Mouse (Mus musculus) myocyte (in vitro differentiated cells): ENCODE data around the gene Ndufa3.

Experiments
- E2F4 ChIP-seq: IDR thresholded peaks from one replicate; pipeline ENCODE4 v1.6.1; 2011; ENCODE audit warnings: mild to moderate bottlenecking, control low read depth, moderate library complexity; ENCODE audit not compliant: insufficient read depth
- MAX ChIP-seq: IDR thresholded peaks from one replicate; pipeline ENCODE4 v1.6.1; 2011; ENCODE audit warnings: low read depth, mild to moderate bottlenecking, control low read depth
- MYOD1 ChIP-seq, 3 experiments: IDR thresholded peaks; one replicate each; pipeline ENCODE4 v1.6.1; 2011; ENCODE audit warnings: control low read depth in 2 of 3, low read depth in 2 of 3, mild to moderate bottlenecking in 2 of 3, moderate library complexity in 1 of 3; ENCODE audit not compliant: insufficient read length in 2 of 3, control insufficient read depth in 1 of 3
- POLR2A ChIP-seq: IDR thresholded peaks from one replicate; pipeline ENCODE4 v1.6.1; 2011; ENCODE audit warnings: low read depth, mild to moderate bottlenecking, control low read depth, moderate library complexity; ENCODE audit not compliant: insufficient read length

DNA sequence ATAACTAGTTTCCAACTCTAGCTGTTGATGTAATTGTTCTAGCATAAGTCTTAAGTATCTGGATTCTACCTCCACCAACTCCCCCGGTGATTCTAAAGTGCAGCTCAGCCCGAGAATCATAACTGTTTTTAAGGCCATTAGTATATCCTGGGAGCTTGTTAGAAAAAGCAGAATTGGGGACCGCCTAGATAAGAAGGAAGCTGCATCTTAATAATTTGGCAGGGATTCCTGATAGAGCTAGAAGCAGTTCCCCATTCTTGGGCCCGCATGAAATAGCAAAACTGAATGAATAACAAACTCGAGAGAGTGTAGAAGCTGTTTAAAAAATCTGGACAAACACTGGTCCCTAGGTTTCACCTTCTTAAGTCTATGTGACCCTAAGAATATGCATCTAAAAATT, 26.2 kb downstream of the Ndufa3 start:
- no peak for TF ChIP-seq POLR2A
- no peak for TF ChIP-seq MAX
- no peak for TF ChIP-seq MYOD1 (IDR thresholded peaks at IDR 0.05; ENCODE audit: control insufficient read depth in 1 of 3, insufficient read length in 2 of 3, low read depth in 2 of 3)
- no peak for TF ChIP-seq E2F4
